Mouse (Mus musculus) cortical plate, adult 2 months (tissue): ENCODE results near the gene Stxbp4.

Experiments used
- CTCF ChIP-seq: fragments of 200-500 bp; IDR thresholded peaks from 2 replicates; pipeline ENCODE4 v1.5.1; 2011; ENCODE audit warnings: mild to moderate bottlenecking, control low read depth, low read length; ENCODE audit not compliant: insufficient read depth; ENCODE audit errors: extremely low read depth
- POLR2A ChIP-seq: fragments of 200-500 bp; IDR thresholded peaks from 2 replicates; pipeline ENCODE4 v1.6.1; 2011; ENCODE audit warnings: mild to moderate bottlenecking, low read length, control low read depth; ENCODE audit not compliant: insufficient read depth; ENCODE audit errors: extremely low read depth

DNA sequence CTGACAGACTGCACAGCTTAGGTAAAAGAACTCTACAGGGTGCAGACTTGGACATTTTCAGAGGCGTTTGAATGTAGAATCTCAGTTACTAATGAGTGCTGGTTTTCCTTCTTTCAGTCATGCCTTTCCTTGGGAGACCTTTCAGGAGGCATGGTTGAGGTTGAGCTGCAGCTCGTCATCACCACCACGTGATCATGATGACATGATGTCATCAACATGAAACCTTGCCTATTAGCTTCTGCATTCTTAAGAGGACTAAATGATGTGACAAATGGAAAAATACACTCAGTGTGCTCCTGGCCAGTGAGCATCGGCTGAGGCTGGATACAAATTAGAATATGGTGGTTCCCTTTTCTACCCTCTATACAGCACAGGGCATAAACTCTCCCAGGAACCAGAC, 145.4 kb downstream of the Stxbp4 start:
- no peak for TF ChIP-seq POLR2A
- no peak for TF ChIP-seq CTCF
